Mouse (Mus musculus) lung, postnatal 0 days (tissue): Measurements from ENCODE around the gene Ulk1.

Source experiments
- CTCF ChIP-seq: IDR thresholded peaks from 2 replicates; pipeline ENCODE4 v1.5.1; 2016; ENCODE audit warnings: antibody characterized with exemption, mild to moderate bottlenecking
- EP300 ChIP-seq: IDR thresholded peaks from 2 replicates; pipeline ENCODE4 v1.6.1; 2016; ENCODE audit warnings: antibody characterized with exemption, mild to moderate bottlenecking, control low read depth

GRCm38 (mm10) chr5:110807453-110807852, 2.4 kb downstream of the Ulk1 start:
- TF ChIP-seq EP300: no peak
- no peak for TF ChIP-seq CTCF
